Mouse (Mus musculus) neural tube, embryonic 14.5 days (tissue): ENCODE results near the gene Mcm3ap. TPM values are rescaled to one million over a fixed set of nuclear protein-coding genes. Genes with fewer than 3 reads are reported as not detected.

Experiments used
- ATAC-seq: fragments of 200-750 bp; cut with Nextera tagmentation; 2 replicates; pipeline ENCODE4 v1.8.0; 2017; ENCODE audit warnings: low read depth, mild to moderate bottlenecking, moderate TSS enrichment, moderate library complexity
- H3K27ac ChIP-seq: fragments of 300-500 bp; sonication (generic); 2 replicates; pipeline ENCODE4 v1.5.1; 2014; ENCODE audit warnings: low read depth, mild to moderate bottlenecking, control low read depth, low read length, moderate library complexity, mixed read lengths
- H3K27me3 ChIP-seq: fragments of 300-500 bp; sonication (generic); 2 replicates; pipeline ENCODE4 v1.6.1; 2014; ENCODE audit warnings: low read length; ENCODE audit not compliant: control insufficient read depth, insufficient read depth
- H3K36me3 ChIP-seq: fragments of 300-500 bp; sonication (generic); 2 replicates; pipeline ENCODE4 v1.6.1; 2014; ENCODE audit warnings: low read length, mixed read lengths; ENCODE audit not compliant: control insufficient read depth, insufficient read depth
- H3K4me1 ChIP-seq: fragments of 300-500 bp; sonication (generic); 2 replicates; pipeline ENCODE4 v1.6.1; 2014; ENCODE audit warnings: low read length; ENCODE audit not compliant: control insufficient read depth, insufficient read depth
- H3K4me2 ChIP-seq: fragments of 300-500 bp; sonication (generic); 2 replicates; pipeline ENCODE4 v1.6.1; 2014; ENCODE audit warnings: mild to moderate bottlenecking, low read depth, low read length, control low read depth
- H3K4me3 ChIP-seq: fragments of 300-500 bp; sonication (generic); 2 replicates; pipeline ENCODE4 v1.5.1; 2014; ENCODE audit warnings: low read depth, low read length, control low read depth, mixed read lengths
- H3K9ac ChIP-seq: fragments of 300-500 bp; sonication (generic); replicated peaks from 2 replicates; pipeline ENCODE4 v1.6.1; 2014; ENCODE audit warnings: low read depth, mild to moderate bottlenecking, control low read depth, low read length, mixed read lengths
- H3K9me3 ChIP-seq: fragments of 300-500 bp; sonication (generic); 2 replicates; pipeline ENCODE4 v1.6.1; 2016; ENCODE audit warnings: low read length; ENCODE audit not compliant: control insufficient read depth
- WGBS: fragments of 180-500 bp; shearing (Covaris S2); extraction: QIAGEN DNeasy Blood & Tissue Kit; methylation state at CpG from one replicate; pipeline ENCODE4 v1.1.7; 2014; 5-methylcytosine and 5-hydroxymethylcytosine counted together
- polyA plus RNA-seq: library from polyadenylated mRNA; unstranded; fragments of >200 nt; fragmentation: Nextera tagmentation; extraction: Ambion mirVana; gene quantifications from 2 replicates; pipeline ENCODE4 v1.2.1, GENCODE M21; 2014

Gene Mcm3ap
- polyA plus RNA-seq, 1 experiment from 2014 or later, result 67.8 TPM

DNA sequence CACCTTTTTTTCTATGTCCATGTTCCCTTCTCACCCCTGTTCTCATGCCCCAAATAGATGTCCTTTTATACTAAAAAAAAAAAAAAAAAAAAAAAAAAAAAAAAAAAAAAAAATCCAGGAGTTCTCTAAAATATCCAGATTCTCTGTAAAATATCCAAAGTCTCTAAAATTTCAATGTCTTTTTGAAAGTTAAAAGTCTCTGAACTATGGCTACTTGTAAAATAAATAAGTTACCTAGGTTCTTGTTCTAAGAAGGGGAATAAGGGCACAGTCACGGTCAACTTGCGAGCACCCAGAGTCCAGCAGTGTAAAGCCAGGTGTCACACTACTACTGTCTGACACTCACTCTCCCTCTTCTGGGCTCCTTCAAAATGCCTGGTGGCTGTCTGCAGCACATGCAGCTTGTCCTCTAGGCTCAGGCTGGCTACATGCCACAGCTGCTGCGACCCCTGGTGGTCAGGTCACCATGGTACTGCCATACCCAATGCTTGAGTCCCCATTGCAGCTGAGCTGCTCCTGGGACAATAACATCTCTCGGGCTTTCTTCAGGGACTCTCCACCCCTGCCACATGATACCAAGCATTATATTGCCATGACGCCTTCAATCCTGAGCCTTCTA, 44.3 kb downstream of the Mcm3ap start:
- Histone ChIP-seq H3K27ac (no peak overlapping the region), H3K4me1 (no peaks in the 10 kb centered on the region), H3K9me3 (no peaks in the 10 kb centered on the region), H3K36me3 (peaks cover 46% of the 10 kb centered on the region), H3K4me3 (no peak overlapping the region), H3K27me3 (no peaks in the 10 kb centered on the region), H3K9ac (no peak overlapping the region), H3K4me2 (no peak overlapping the region)
- 45% methylated on average over 5 of the region's 5 CpGs for WGBS
- ATAC-seq, result peak; percentile 71; the same call in 1 of the 2 replicates

DNA sequence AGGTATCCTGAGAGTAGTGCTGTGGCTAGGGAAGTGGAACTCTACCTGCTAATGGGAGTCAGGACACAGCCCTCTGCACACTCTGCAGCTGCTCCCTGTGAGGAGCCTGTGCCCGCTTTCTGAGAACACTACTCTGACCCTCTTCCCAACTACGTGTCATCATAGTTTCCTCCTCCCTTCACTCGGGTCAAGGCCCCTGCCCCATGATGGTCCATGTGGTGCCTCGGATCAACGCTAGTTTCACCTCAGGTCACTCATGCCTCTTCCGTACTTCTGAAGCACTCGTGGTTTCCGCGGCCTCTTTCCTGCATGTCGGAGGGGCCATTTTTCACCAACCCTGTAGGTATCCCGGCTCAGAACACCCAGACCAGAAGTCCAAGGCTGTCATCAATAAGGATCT, 62.2 kb downstream of the Mcm3ap start:
- WGBS, result 4% methylated on average over 11 of the region's 11 CpGs
- H3K9ac ChIP-seq, result peak overlapping the region; percentile 41
- peak overlapping the region; percentile 52 for H3K4me2 ChIP-seq
- H3K9me3 ChIP-seq, result no peaks in the 10 kb centered on the region
- H3K4me1 ChIP-seq, result peaks cover 7% of the 10 kb centered on the region
- peak; percentile 63 for ATAC-seq
- no peaks in the 10 kb centered on the region for H3K27me3 ChIP-seq
- peak overlapping the region; percentile 68; the same call in 1 of the 2 replicates for H3K27ac ChIP-seq
- peaks cover 13% of the 10 kb centered on the region; the same call in 1 of the 2 replicates for H3K36me3 ChIP-seq
- peak overlapping the region; percentile 53 for H3K4me3 ChIP-seq

DNA sequence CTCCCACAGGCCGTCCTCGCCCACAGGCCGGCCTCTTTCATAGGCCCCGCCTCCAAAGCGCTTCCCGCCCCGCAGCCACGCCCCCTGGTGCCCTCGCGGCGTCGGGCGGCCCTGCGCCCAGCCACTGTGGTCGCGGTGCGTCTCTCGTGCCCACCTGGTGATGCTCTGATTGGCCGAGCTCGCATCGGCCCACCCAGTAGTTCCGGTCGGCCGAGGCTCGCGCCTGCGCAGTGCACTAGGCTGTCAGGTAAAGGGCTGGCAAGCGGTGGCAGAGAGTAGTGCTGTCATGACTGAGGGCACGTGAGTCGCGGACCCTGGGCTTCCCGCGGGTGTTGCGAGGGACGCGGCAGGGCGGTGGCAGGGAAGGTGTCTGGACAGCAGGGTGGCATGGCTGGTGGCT, 62.6 kb downstream of the Mcm3ap start, which contains the start of gene Lss:
Gene Lss (plus strand): TSS at position 214 of the 400 bp plus-strand sequence.
- ATAC-seq, result peak; percentile 100
- H3K4me2 ChIP-seq, result peak within 1 kb of the TSS; percentile 52
- H3K4me3 ChIP-seq, result peak within 1 kb of the TSS; percentile 53
- peak within 1 kb of the TSS; percentile 56 for H3K9ac ChIP-seq
- WGBS, result under 1% methylated on average over 37 of the region's 37 CpGs
- H3K36me3 ChIP-seq, result peaks cover 17% of the 10 kb centered on the region; the same call in 1 of the 2 replicates
- peaks cover 7% of the 10 kb centered on the region for H3K4me1 ChIP-seq
- no peaks in the 10 kb centered on the region for H3K9me3 ChIP-seq
- H3K27me3 ChIP-seq, result no peaks in the 10 kb centered on the region
- peak within 1 kb of the TSS; percentile 68 for H3K27ac ChIP-seq

DNA sequence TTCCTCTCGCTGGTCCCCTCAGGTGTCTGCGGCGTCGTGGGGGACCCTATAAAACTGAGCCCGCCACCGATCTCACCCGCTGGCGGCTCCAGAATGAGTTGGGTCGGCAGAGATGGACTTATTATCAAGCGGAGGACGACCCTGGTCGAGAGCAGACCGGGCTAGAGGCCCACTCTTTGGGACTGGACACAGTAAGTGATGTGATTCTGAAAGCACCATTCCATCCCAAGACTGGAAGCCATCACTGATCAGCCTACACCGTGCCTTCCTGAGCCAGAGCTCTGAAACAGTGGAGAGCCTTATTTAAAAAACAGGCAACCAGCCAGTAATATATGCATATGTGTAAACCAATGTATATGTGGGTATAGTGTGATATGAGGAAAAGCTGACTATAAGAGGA, 63.1 kb downstream of the Mcm3ap start:
- peak overlapping the region; percentile 53 for H3K4me3 ChIP-seq
- peaks cover 20% of the 10 kb centered on the region for H3K36me3 ChIP-seq
- ATAC-seq, result peak; percentile 30
- H3K4me1 ChIP-seq, result peaks cover 7% of the 10 kb centered on the region
- no peaks in the 10 kb centered on the region for H3K27me3 ChIP-seq
- peak overlapping the region; percentile 68 for H3K27ac ChIP-seq
- peak overlapping the region; percentile 56 for H3K9ac ChIP-seq
- 2% methylated on average over 14 of the region's 14 CpGs for WGBS
- peak overlapping the region; percentile 52 for H3K4me2 ChIP-seq
- H3K9me3 ChIP-seq, result no peaks in the 10 kb centered on the region

DNA sequence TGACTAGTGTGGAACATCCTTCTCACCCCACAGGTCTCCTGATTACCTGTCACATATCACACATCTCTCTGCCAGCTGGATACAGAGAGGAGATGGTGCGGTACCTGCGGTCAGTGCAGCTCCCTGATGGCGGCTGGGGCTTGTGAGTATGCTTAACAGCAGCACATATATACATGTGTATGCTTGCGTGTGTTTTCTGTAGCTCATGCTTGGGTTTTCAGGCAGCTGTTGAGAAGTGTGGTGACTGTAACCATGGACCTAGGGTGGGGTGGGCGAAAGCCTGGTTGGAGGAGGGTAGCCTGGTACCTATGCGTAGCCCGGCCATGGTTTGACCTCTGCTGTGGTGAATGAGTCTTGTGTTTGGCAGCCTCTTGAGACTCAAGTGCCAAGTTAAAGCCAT, 66.8 kb downstream of the Mcm3ap start:
- H3K27me3 ChIP-seq, result no peaks in the 10 kb centered on the region
- H3K9ac ChIP-seq, result no peak overlapping the region
- H3K36me3 ChIP-seq, result peaks cover 47% of the 10 kb centered on the region
- no peaks in the 10 kb centered on the region for H3K9me3 ChIP-seq
- H3K4me2 ChIP-seq, result no peak overlapping the region
- peaks cover 7% of the 10 kb centered on the region for H3K4me1 ChIP-seq
- no peak overlapping the region for H3K4me3 ChIP-seq
- 98% methylated on average over 7 of the region's 7 CpGs for WGBS
- no peak overlapping the region for H3K27ac ChIP-seq
- ATAC-seq, result no peak

DNA sequence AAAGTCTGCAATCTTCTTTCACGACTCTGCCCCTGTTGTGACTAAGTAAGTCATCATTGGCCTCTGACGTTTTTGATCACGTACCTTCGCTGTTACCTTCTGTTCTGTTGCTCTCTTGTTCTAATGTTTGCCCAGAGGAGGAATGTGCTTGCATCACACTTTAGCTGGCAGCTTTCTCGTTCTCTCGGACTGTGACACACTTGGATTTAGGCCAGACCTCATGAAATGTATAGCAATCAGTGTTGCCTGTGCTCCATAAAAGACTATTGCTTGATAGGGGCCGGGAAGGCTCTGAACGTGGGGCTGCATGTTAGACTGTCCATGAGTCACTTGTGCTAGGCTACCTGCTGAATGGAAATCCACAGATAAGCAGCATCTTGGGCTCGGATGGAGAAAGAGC, 68.9 kb downstream of the Mcm3ap start:
- no peak overlapping the region for H3K4me2 ChIP-seq
- no peak overlapping the region for H3K9ac ChIP-seq
- no peak for ATAC-seq
- H3K27me3 ChIP-seq, result no peaks in the 10 kb centered on the region
- H3K4me1 ChIP-seq, result no peaks in the 10 kb centered on the region
- no peak overlapping the region for H3K4me3 ChIP-seq
- peaks cover 68% of the 10 kb centered on the region for H3K36me3 ChIP-seq
- WGBS, result 86% methylated on average over 9 of the region's 9 CpGs
- no peaks in the 10 kb centered on the region for H3K9me3 ChIP-seq
- no peak overlapping the region for H3K27ac ChIP-seq

DNA sequence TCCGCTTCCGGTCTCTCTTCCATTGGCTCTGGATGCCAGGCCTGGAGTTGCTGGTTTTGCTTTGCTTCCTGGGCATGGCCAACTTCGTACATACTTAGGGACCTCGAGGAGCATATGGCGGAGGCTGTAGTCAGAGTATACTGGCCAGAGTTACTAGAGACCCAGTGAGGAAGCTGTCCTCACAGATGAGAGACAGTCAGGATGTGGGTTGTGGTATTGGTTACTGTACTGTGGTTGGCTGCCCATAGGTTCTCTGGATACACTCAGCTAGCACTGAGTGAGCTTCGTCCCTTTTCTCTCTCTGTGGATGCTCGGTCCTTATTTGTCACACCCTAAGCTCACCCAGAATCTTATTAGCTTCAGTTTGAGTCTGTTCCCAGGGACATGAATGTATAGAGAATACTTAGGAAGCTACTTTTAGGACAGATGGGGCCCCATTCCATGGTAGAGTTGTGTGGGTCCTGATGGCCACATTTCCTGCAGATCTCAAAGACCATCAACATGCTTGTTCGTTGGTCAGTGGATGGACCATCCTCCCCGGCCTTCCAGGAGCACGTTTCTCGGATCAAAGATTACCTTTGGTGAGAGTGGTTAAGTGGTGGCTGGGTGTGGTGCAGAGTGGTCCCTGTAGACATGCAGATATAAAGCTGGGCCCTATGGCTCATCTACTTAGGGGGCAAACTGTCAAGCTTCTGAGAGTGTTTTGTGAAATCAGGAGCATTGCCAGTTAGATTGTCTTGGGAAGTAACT, 72.8 kb downstream of the Mcm3ap start:
- H3K36me3 ChIP-seq, result peaks cover 88% of the 10 kb centered on the region
- 97% methylated on average over 11 of the region's 11 CpGs for WGBS

DNA sequence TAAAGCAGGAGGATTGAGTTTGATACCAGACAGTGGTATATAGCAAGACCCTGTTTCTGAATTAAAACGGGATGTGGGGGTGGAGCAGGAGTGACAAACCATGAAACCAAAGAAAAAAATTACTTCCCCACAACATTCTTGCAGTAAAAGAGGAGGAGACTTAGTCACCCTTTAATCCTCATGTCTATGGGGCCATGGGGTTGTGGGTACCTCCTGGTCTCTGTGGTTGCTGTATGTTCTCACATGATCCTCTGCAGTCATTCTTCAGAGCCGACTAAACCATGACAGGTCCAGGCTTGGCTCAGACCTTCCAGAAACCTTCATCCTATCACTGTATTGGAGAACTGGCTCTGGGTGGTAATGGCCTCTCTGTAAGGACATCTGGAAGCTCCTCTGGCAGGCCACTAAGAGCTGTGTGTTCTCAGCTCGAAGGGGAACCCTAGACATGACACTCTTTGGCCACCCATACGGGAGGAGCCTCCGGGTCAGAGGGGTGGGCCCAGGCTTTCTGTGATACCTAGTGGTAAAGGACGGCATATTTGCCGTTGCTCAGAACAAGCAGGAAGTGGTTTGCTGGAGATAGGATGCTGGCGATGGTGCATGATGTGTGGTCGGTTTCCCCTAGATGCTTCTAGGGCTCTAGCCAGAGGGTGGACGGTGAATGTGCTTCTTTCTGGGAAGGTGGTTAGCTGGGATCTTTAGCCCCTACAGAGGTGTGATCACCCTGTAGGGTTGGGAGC, 74.1 kb downstream of the Mcm3ap start:
- no peak overlapping the region for H3K27ac ChIP-seq
- no peaks in the 10 kb centered on the region for H3K9me3 ChIP-seq
- H3K27me3 ChIP-seq, result no peaks in the 10 kb centered on the region
- peaks cover 91% of the 10 kb centered on the region for H3K36me3 ChIP-seq
- H3K4me2 ChIP-seq, result no peak overlapping the region
- 92% methylated on average over 10 of the region's 10 CpGs for WGBS
- ATAC-seq, result no peak
- no peaks in the 10 kb centered on the region for H3K4me1 ChIP-seq
- H3K4me3 ChIP-seq, result no peak overlapping the region
- no peak overlapping the region for H3K9ac ChIP-seq

More for the DNA sequence above, 72.8 kb downstream of the Mcm3ap start:
- no peak overlapping the region for H3K4me2 ChIP-seq
- H3K27me3 ChIP-seq, result no peaks in the 10 kb centered on the region
- H3K9me3 ChIP-seq, result no peaks in the 10 kb centered on the region
- no peak for ATAC-seq
- no peak overlapping the region for H3K4me3 ChIP-seq
- no peaks in the 10 kb centered on the region for H3K4me1 ChIP-seq
- H3K27ac ChIP-seq, result no peak overlapping the region
- H3K9ac ChIP-seq, result no peak overlapping the region
